Comparison of ENCODE assay signal across 9 mouse cellular contexts in genomic region chr13:60686967-60687366, GRCm38 (mm10).
DNase-seq lines count a peak whose midpoint lies in the region; ATAC-seq and TF ChIP-seq lines count a peak whose summit lies in the region.
"Had no signal": no experiment of that assay in that cellular context is flagged by ENCODE, and none has a peak within 500 bp of the region (broad histone marks: within the 10 kb centered on the region; RNA-seq: fewer than 3 reads in every experiment).

No protein-coding gene starts in this region.

- no peak for ATAC-seq in hindbrain, postnatal 0 days
- no peak for ATAC-seq in hindbrain, embryonic 16.5 days
- ATAC-seq in forebrain, embryonic 15.5 days (replicated peaks), result no peak
- ATAC-seq in limb, embryonic 15.5 days (ENCODE audit: insufficient number of reproducible peaks, low FRiP score, low TSS enrichment, low read depth), result peak; percentile 57; the same call in 1 of the 2 replicates
- ATAC-seq in monocyte, adult 5-6 weeks (replicated peaks; ENCODE audit: insufficient number of reproducible peaks, low FRiP score, low TSS enrichment, poor library complexity, severe bottlenecking), result no peak
- no peak for ATAC-seq in hindbrain, embryonic 12.5 days (ENCODE audit: low FRiP score)

- H3K9me3 ChIP-seq in hindbrain, postnatal 0 days (ENCODE audit: low read length), result no peaks in the 10 kb centered on the region
- no peaks in the 10 kb centered on the region for H3K9me3 ChIP-seq in hindbrain, embryonic 16.5 days (ENCODE audit: control insufficient read depth, low read length)
- H3K9me3 ChIP-seq in forebrain, embryonic 15.5 days, result no peaks in the 10 kb centered on the region
- no peaks in the 10 kb centered on the region for H3K9me3 ChIP-seq in limb, embryonic 15.5 days
- peaks cover 2% of the 10 kb centered on the region for H3K9me3 ChIP-seq in hindbrain, embryonic 12.5 days (replicated peaks)

- no peaks in the 10 kb centered on the region for H3K36me3 ChIP-seq in hindbrain, postnatal 0 days (ENCODE audit: insufficient read depth, low read length)
- no peaks in the 10 kb centered on the region for H3K36me3 ChIP-seq in hindbrain, embryonic 16.5 days (ENCODE audit: control insufficient read depth, insufficient read depth, low read length)
- H3K36me3 ChIP-seq in forebrain, embryonic 15.5 days, result no peaks in the 10 kb centered on the region
- H3K36me3 ChIP-seq in limb, embryonic 15.5 days, result 0 out of 2 replicates have a peak, but pooled peaks cover 4% of the 10 kb centered on the region
- H3K36me3 ChIP-seq in hindbrain, embryonic 12.5 days, result no peaks in the 10 kb centered on the region

- peak; percentile 43 for DNase-seq in hindbrain, postnatal 0 days (ENCODE audit: low spot score)
- DNase-seq in kidney, adult 8-10 months, result peak; percentile 81 to 85
- DNase-seq in urinary bladder, postnatal 14 days (ENCODE audit: low spot score), result no peak

- H3K4me1 ChIP-seq in hindbrain, postnatal 0 days (ENCODE audit: insufficient read depth, low read length), result peaks cover 28% of the 10 kb centered on the region
- H3K4me1 ChIP-seq in hindbrain, embryonic 16.5 days (ENCODE audit: control insufficient read depth, insufficient read depth, low read depth, low read length), result peaks cover 31% of the 10 kb centered on the region
- peaks cover 48% of the 10 kb centered on the region for H3K4me1 ChIP-seq in forebrain, embryonic 15.5 days
- peaks cover 45% of the 10 kb centered on the region for H3K4me1 ChIP-seq in limb, embryonic 15.5 days
- peaks cover 31% of the 10 kb centered on the region for H3K4me1 ChIP-seq in hindbrain, embryonic 12.5 days

- no peak overlapping the region for H3K4me2 ChIP-seq in hindbrain, postnatal 0 days (ENCODE audit: low read depth, low read length)
- no peak overlapping the region for H3K4me2 ChIP-seq in hindbrain, embryonic 16.5 days (ENCODE audit: low read length)
- no peak overlapping the region for H3K4me2 ChIP-seq in forebrain, embryonic 15.5 days (replicated peaks)
- no peak overlapping the region for H3K4me2 ChIP-seq in limb, embryonic 15.5 days
- no peak overlapping the region for H3K4me2 ChIP-seq in hindbrain, embryonic 12.5 days (replicated peaks)

- no peaks in the 10 kb centered on the region for H3K27me3 ChIP-seq in hindbrain, postnatal 0 days (ENCODE audit: insufficient read depth, low read length)
- no peaks in the 10 kb centered on the region for H3K27me3 ChIP-seq in hindbrain, embryonic 16.5 days (replicated peaks; ENCODE audit: control insufficient read depth, insufficient read depth, low read length)
- H3K27me3 ChIP-seq in forebrain, embryonic 15.5 days, result no peaks in the 10 kb centered on the region
- no peaks in the 10 kb centered on the region for H3K27me3 ChIP-seq in limb, embryonic 15.5 days
- no peaks in the 10 kb centered on the region for H3K27me3 ChIP-seq in hindbrain, embryonic 12.5 days

- H3K27ac ChIP-seq in hindbrain, postnatal 0 days, result 0 out of 2 replicates have a peak overlapping the region, but pooled peaks have one; percentile 13
- H3K27ac ChIP-seq in hindbrain, embryonic 16.5 days (ENCODE audit: low read depth, low read length), result no peak overlapping the region
- H3K27ac ChIP-seq in forebrain, embryonic 15.5 days (replicated peaks), result 0 out of 2 replicates have a peak overlapping the region, but pooled peaks have one; percentile 2
- no peak overlapping the region for H3K27ac ChIP-seq in limb, embryonic 15.5 days
- no peak overlapping the region for H3K27ac ChIP-seq in hindbrain, embryonic 12.5 days
- H3K27ac ChIP-seq: liver, embryonic 14.5 days had no signal

- no peak for TF ChIP-seq CTCF in hindbrain, postnatal 0 days (IDR thresholded peaks at IDR 0.05; ENCODE audit: low read depth)

- H3K9ac ChIP-seq in hindbrain, postnatal 0 days (replicated peaks; ENCODE audit: low read length), result 0 out of 2 replicates have a peak overlapping the region, but pooled peaks have one; percentile 7
- no peak overlapping the region for H3K9ac ChIP-seq in hindbrain, embryonic 16.5 days (ENCODE audit: low read depth, low read length)
- no peak overlapping the region for H3K9ac ChIP-seq in forebrain, embryonic 15.5 days (replicated peaks)
- no peak overlapping the region for H3K9ac ChIP-seq in limb, embryonic 15.5 days
- no peak overlapping the region for H3K9ac ChIP-seq in hindbrain, embryonic 12.5 days
- H3K9ac ChIP-seq: liver, embryonic 14.5 days had no signal

- no peak overlapping the region for H3K4me3 ChIP-seq in hindbrain, postnatal 0 days (ENCODE audit: low read length)
- no peak overlapping the region for H3K4me3 ChIP-seq in hindbrain, embryonic 16.5 days (ENCODE audit: low read length)
- no peak overlapping the region for H3K4me3 ChIP-seq in forebrain, embryonic 15.5 days
- H3K4me3 ChIP-seq in limb, embryonic 15.5 days, result no peak overlapping the region
- no peak overlapping the region for H3K4me3 ChIP-seq in hindbrain, embryonic 12.5 days

- 38% methylated on average over 12 of the region's 12 CpGs for WGBS in hindbrain, postnatal 0 days
- 53% methylated on average over 12 of the region's 12 CpGs for WGBS in hindbrain, embryonic 16.5 days
- 42% methylated on average over 12 of the region's 12 CpGs for WGBS in forebrain, embryonic 15.5 days
- WGBS in limb, embryonic 15.5 days, result 56% methylated on average over 12 of the region's 12 CpGs
- WGBS in hindbrain, embryonic 12.5 days, result 82% methylated on average over 12 of the region's 12 CpGs

Comparison
In these comparisons a context has a peak if more than half of its experiments do, and no peak if none do; other contexts are left out.
1. H3K27ac ChIP-seq: peak in hindbrain, postnatal 0 days (single experiment) and forebrain, embryonic 15.5 days (single experiment); none in hindbrain, embryonic 16.5 days (single experiment), limb, embryonic 15.5 days (single experiment) and hindbrain, embryonic 12.5 days (single experiment).